Mouse (Mus musculus) intestine, embryonic 16.5 days (tissue): ENCODE data around the gene Tmem53. TPM values are rescaled to one million over a fixed set of nuclear protein-coding genes. Genes with fewer than 3 reads are reported as not detected.

Source experiments
- ATAC-seq: fragments of 200-750 bp; cut with Nextera tagmentation; 2 replicates; pipeline ENCODE4 v1.8.0; 2017; ENCODE audit warnings: moderate TSS enrichment, moderate library complexity
- H3K27ac ChIP-seq: fragments of 300-500 bp; sonication (generic); 2 replicates; pipeline ENCODE4 v1.5.1; 2014; ENCODE audit warnings: mild to moderate bottlenecking, low read length
- H3K27me3 ChIP-seq: fragments of 300-500 bp; sonication (generic); replicated peaks from 2 replicates; pipeline ENCODE4 v1.6.1; 2014; ENCODE audit warnings: low read length, control low read depth, mixed read lengths; ENCODE audit not compliant: control insufficient read depth, insufficient read depth
- H3K36me3 ChIP-seq: fragments of 300-500 bp; sonication (generic); 2 replicates; pipeline ENCODE4 v1.6.1; 2014; ENCODE audit warnings: low read length, control low read depth; ENCODE audit not compliant: control insufficient read depth, insufficient read depth
- H3K4me1 ChIP-seq: fragments of 300-500 bp; sonication (generic); 2 replicates; pipeline ENCODE4 v1.6.1; 2014; ENCODE audit warnings: low read length, control low read depth, mixed read lengths; ENCODE audit not compliant: control insufficient read depth, insufficient read depth
- H3K4me2 ChIP-seq: fragments of 300-500 bp; sonication (generic); 2 replicates; pipeline ENCODE4 v1.6.1; 2014; ENCODE audit warnings: low read depth, low read length, control low read depth
- H3K4me3 ChIP-seq: fragments of 300-500 bp; sonication (generic); 2 replicates; pipeline ENCODE4 v1.5.1; 2014; ENCODE audit warnings: mild to moderate bottlenecking, low read length
- H3K9ac ChIP-seq: fragments of 300-500 bp; sonication (generic); 2 replicates; pipeline ENCODE4 v1.6.1; 2014; ENCODE audit warnings: low read depth, low read length
- H3K9me3 ChIP-seq: fragments of 300-500 bp; sonication (generic); 2 replicates; pipeline ENCODE4 v1.6.1; 2016; ENCODE audit warnings: low read length, control low read depth; ENCODE audit not compliant: control insufficient read depth
- WGBS: fragments of 180-500 bp; shearing (Covaris S2); extraction: QIAGEN DNeasy Blood & Tissue Kit; methylation state at CpG from one replicate; pipeline ENCODE4 v1.1.7; 2014; 5-methylcytosine and 5-hydroxymethylcytosine counted together
- polyA plus RNA-seq: library from polyadenylated mRNA; unstranded; fragments of >200 nt; fragmentation: Nextera tagmentation; extraction: Ambion mirVana; gene quantifications from 2 replicates; pipeline ENCODE4 v1.2.1, GENCODE M21; 2015

The Tmem53 gene
- polyA plus RNA-seq, 1 experiment from 2014 or later: 11.8 TPM

DNA sequence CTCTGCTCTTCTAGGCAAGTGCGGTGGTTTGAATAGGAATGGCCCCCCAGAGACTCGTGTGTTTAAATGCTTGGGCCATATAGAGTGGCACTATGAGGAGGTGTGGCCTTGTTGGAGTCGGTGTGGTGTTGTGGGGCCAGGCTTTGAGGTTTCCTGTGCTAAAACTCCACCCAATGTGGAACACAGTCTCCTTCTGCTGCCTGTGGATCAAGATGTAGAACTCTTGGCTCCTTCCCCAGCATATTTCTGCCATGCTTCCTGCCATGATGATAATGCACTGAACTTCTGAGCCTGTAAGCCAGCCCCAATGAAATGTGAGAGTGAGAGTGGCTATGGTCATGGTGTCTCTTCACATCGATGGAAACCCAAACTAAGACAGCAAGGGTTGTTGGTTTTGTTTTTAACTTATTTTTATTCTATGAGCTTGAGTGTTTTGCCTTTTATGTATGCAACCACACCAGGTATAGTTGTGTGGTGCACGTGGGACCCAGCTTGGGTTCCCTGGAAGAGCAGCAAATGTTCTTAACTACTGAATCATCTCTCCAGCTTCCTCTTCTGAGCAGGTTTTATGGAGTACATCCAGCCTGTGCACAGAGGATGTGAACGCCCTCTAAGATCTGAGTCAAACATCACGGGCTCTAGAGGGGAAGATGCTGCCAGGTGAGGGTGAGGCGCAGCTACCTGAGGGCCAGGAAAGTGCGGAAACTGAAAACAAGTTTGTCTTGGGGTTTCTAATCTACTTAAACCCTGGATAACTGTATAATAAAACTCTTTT lies 30.8 kb upstream of the Tmem53 start:
- no peaks in the 10 kb centered on the region for H3K36me3 ChIP-seq
- no peak overlapping the region for H3K4me3 ChIP-seq
- 80% methylated on average over 9 of the region's 9 CpGs for WGBS
- no peaks in the 10 kb centered on the region for H3K27me3 ChIP-seq
- ATAC-seq: no peak
- no peaks in the 10 kb centered on the region for H3K9me3 ChIP-seq
- H3K4me2 ChIP-seq: no peak overlapping the region
- H3K4me1 ChIP-seq: no peaks in the 10 kb centered on the region
- no peak overlapping the region for H3K27ac ChIP-seq
- no peak overlapping the region for H3K9ac ChIP-seq

DNA sequence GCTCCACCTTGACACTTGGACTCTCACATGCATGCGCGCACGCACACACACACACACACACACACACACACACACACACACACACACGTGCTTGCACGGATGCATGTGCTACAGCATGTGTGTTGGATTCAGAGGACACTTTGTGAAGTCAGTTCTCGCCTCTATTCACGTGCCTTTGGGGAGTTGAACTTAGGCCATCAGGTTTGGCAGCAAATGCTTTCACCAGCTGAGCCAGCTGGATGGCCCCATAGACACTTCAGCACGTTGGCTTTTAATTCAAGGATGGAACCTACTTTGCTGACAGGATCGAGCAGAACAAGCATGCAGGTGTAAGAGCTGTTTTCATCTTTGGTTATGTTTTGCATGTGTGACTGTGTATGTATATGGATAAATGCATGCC lies 29.9 kb upstream of the Tmem53 start:
- Histone ChIP-seq H3K27ac (no peak overlapping the region), H3K27me3 (no peaks in the 10 kb centered on the region), H3K4me2 (no peak overlapping the region), H3K9ac (no peak overlapping the region), H3K36me3 (no peaks in the 10 kb centered on the region), H3K4me1 (no peaks in the 10 kb centered on the region), H3K4me3 (no peak overlapping the region), H3K9me3 (no peaks in the 10 kb centered on the region)
- WGBS: 82% methylated on average over 9 of the region's 9 CpGs
- no peak for ATAC-seq

DNA sequence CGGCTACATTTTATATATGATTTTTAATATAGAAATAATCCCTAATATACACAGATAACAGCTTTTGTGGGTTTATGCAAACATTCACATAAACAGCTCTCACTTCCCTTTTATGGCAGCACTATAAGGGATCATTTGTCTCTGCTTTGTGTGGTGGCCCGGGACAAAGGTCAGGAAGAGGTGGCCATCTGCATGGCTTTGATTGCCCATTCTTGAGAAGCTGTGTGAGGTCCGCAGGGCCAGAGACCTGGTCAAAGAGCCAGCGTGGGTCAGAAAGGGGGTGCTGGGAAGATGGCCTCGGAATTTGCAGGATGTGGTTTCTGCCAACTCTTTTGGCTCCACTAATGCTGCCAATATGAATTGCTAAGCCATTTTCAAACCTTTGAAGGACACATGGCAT lies 28.8 kb upstream of the Tmem53 start:
- Histone ChIP-seq H3K27ac (no peak overlapping the region), H3K4me2 (no peak overlapping the region), H3K36me3 (no peaks in the 10 kb centered on the region), H3K4me1 (no peaks in the 10 kb centered on the region), H3K27me3 (no peaks in the 10 kb centered on the region), H3K9ac (no peak overlapping the region), H3K4me3 (no peak overlapping the region), H3K9me3 (no peaks in the 10 kb centered on the region)
- no peak for ATAC-seq
- WGBS: 33% methylated on average over 5 of the region's 5 CpGs

DNA sequence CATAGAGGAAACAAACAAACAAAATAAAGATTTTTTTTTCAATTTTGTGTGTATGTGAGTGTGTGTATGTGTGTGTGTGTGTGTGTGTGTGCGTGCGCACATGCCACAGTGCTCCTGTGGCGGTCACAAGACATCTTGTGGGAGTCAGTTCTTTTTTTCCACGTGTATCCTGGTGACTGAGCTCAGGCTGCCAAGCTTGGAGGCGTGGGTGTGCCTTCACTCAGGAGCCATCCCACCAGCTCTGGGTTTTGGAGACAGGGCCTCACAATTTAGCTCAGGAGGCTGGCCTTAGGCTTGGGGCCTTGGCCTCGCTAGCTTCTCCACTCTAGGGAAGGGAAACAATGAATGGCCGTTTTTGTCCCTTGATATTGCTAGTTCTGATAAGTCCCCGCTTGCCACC lies 27.6 kb upstream of the Tmem53 start:
- no peak overlapping the region for H3K9ac ChIP-seq
- 65% methylated on average over 8 of the region's 8 CpGs for WGBS

DNA sequence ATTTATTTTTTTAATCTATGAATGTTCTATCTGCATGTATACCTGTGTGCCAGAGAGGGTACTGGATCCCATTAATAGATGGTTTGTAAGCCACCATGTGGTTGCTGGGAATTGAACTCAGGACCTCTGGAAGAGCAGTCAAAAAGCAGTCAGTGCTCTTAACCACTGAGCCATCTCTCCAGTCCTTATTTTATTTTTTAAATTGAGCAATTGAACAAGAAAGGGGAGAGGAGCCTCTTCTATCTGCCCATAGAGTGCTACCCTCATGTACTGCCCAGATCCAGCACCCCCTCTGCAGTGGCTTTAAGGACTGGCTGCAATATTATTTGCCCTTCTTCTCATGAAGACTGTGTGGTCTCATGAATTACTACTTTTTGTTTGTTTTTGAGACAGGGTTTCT lies 26.5 kb upstream of the Tmem53 start:
- no peak overlapping the region for H3K27ac ChIP-seq
- H3K9ac ChIP-seq: no peak overlapping the region
- H3K36me3 ChIP-seq: no peaks in the 10 kb centered on the region
- H3K9me3 ChIP-seq: no peaks in the 10 kb centered on the region
- H3K27me3 ChIP-seq: no peaks in the 10 kb centered on the region
- no peak overlapping the region for H3K4me2 ChIP-seq
- H3K4me3 ChIP-seq: no peak overlapping the region
- no peak for ATAC-seq
- H3K4me1 ChIP-seq: no peaks in the 10 kb centered on the region

More for the DNA sequence above, 27.6 kb upstream of the Tmem53 start:
- Histone ChIP-seq H3K27me3 (no peaks in the 10 kb centered on the region), H3K4me3 (no peak overlapping the region), H3K9me3 (no peaks in the 10 kb centered on the region), H3K36me3 (no peaks in the 10 kb centered on the region), H3K4me2 (no peak overlapping the region), H3K4me1 (no peaks in the 10 kb centered on the region), H3K27ac (no peak overlapping the region)
- no peak for ATAC-seq

DNA sequence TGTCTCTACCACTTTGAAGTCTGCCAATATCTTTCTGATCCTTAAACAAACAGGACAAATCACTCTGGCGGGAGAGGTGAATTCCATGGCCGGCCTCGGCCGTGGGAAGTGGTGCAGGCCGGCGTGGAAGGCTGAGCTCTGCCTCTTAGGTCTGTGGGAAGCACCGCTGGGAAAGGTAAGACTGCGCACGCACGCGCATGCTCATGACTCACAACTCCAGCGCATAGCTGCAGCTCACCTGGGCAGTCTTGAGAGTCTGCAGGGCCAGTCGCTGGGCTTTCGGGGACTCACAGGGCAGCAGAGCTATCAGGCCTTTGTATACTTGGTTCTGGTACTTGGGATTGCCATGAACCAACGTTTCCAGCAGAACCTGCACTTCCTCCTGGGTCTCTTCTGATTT lies 22.2 kb upstream of the Tmem53 start:
- WGBS: 46% methylated on average over 15 of the region's 15 CpGs
- no peak overlapping the region for H3K4me3 ChIP-seq
- H3K36me3 ChIP-seq: no peaks in the 10 kb centered on the region
- H3K27ac ChIP-seq: no peak overlapping the region
- no peak overlapping the region for H3K4me2 ChIP-seq
- H3K9ac ChIP-seq: no peak overlapping the region
- H3K9me3 ChIP-seq: no peaks in the 10 kb centered on the region
- ATAC-seq: no peak; the same call in 1 of the 2 replicates
- H3K4me1 ChIP-seq: no peaks in the 10 kb centered on the region
- H3K27me3 ChIP-seq: no peaks in the 10 kb centered on the region

DNA sequence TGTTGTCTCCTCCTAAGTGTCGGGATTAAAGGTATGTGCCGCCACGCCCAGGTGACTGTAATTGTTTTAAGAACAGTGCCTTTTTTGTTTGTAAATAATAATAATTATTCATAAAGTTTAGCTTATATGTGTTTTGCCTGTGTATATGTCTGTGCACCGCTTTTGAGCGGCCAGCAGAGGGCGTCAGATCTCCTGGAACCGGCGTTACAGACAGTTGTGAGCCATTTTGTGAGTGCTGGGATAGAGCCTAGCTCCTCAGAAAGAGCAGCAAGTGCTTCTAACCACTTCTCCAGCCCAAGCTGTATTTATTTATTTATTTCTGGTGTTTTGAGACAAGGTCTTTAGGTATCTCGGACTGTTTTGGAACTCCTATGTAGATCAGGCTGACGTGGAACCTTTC lies 21.4 kb upstream of the Tmem53 start:
- ATAC-seq: no peak
- Histone ChIP-seq H3K9me3 (no peaks in the 10 kb centered on the region), H3K36me3 (no peaks in the 10 kb centered on the region), H3K4me3 (no peak overlapping the region), H3K9ac (no peak overlapping the region), H3K4me1 (no peaks in the 10 kb centered on the region), H3K4me2 (no peak overlapping the region), H3K27me3 (no peaks in the 10 kb centered on the region), H3K27ac (no peak overlapping the region)
- WGBS: 57% methylated on average over 10 of the region's 10 CpGs

DNA sequence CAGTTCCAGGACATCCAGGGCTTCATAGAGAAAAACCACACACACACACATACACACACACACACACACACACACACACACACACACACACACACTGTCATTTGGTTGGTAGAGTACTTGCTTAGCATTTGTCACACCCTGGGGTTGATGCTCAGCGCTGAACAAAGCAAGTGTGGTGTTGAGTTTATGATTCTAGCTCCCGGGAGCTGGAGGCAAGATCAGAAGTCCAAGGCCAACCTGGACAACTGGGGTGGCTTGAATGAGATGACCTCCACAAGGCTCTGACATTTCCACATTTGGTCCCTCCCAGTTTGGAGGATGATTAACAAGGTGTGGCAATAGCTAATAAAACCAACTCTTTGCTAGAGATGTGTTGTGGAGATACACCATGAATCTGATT lies 20.5 kb upstream of the Tmem53 start:
- Histone ChIP-seq H3K9me3 (no peaks in the 10 kb centered on the region), H3K36me3 (no peaks in the 10 kb centered on the region), H3K9ac (no peak overlapping the region), H3K27me3 (no peaks in the 10 kb centered on the region), H3K4me1 (no peaks in the 10 kb centered on the region), H3K4me2 (no peak overlapping the region), H3K27ac (no peak overlapping the region), H3K4me3 (no peak overlapping the region)
- WGBS: 62% methylated on average over 2 of the region's 2 CpGs
- peak; percentile 70 for ATAC-seq

DNA sequence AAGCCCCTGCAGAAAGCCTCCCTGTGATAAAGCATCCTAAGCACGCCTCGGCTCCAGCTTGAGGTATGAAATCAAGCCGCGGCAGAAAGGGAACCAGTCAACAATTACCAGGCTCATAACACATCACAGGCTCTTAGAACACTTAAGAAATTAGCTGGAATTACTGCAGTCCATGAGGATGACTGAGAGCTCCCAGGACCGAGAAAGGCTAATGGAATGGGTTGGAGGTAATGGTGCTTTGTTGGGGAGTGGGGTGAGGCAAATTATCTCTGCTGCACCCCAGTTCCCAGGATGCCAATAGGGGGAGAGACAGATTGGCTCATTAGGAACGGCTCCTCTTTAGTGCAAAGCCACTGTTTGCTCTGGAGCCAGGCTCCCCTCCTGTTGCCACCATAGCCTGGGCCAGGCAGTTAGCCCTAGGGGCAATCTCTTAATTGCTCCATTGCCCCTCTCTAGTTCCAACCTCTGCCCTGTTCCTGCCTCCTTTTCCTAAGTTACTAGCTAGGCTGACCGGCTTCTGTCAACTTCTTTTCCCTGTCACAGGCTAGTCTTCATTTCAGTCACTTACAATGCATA lies 17.5 kb upstream of the Tmem53 start:
- Histone ChIP-seq H3K36me3 (no peaks in the 10 kb centered on the region), H3K4me1 (no peaks in the 10 kb centered on the region), H3K4me2 (no peak overlapping the region), H3K9ac (no peak overlapping the region), H3K9me3 (no peaks in the 10 kb centered on the region), H3K4me3 (no peak overlapping the region), H3K27ac (no peak overlapping the region), H3K27me3 (no peaks in the 10 kb centered on the region)
- no peak for ATAC-seq
- WGBS: 58% methylated on average over 7 of the region's 7 CpGs

DNA sequence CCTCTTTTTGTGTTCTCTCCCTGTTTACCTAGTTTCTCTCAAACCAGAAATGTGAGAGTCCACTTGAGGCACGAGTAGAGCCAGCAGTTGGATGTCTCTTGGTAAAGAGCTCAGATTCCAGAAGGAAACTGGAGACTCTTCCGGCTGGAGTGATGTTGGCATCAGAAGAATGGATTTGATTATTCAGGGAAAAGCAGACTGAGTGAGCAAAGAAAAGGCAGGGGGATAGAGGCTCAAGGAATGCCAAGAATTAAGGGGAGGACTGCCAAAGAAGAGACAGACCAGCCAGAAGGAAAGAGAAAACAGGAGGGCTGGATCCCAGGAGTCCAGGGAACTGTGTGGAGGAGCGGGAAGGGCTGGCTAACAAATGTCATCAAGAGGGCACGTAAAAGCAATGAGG lies 15.9 kb upstream of the Tmem53 start:
- no peaks in the 10 kb centered on the region for H3K9me3 ChIP-seq
- no peak overlapping the region for H3K27ac ChIP-seq
- no peaks in the 10 kb centered on the region for H3K36me3 ChIP-seq
- 48% methylated on average over 4 of the region's 4 CpGs for WGBS
- H3K4me2 ChIP-seq: no peak overlapping the region
- H3K27me3 ChIP-seq: no peaks in the 10 kb centered on the region
- no peak overlapping the region for H3K4me3 ChIP-seq
- H3K9ac ChIP-seq: no peak overlapping the region
- ATAC-seq: no peak
- no peaks in the 10 kb centered on the region for H3K4me1 ChIP-seq
